Mouse (Mus musculus) CH12.LX (cell line): ENCODE results near the gene Gm20390. TPM values are rescaled to one million over a fixed set of nuclear protein-coding genes. Genes with fewer than 3 reads are reported as not detected.

Experiments used
- DNase-seq: peaks from one replicate; pipeline ENCODE4 v3.0.0-alpha.2; 2013; ENCODE audit errors: extremely low read depth
- H3K27ac ChIP-seq: 2 replicates; pipeline ENCODE4 v1.5.1; 2012; ENCODE audit warnings: low read depth, mild to moderate bottlenecking, control low read depth, moderate library complexity; ENCODE audit not compliant: insufficient read depth
- H3K27me3 ChIP-seq: replicated peaks from 2 replicates; pipeline ENCODE3; 2012; ENCODE audit warnings: inconsistent platforms
- H3K36me3 ChIP-seq, 2 experiments: replicated peaks in 1 of 2; 2 replicates each; pipeline versions ENCODE3 to v1.6.1; 2012; ENCODE audit warnings: inconsistent platforms in 1 of 2, low read length in 1 of 2, mild to moderate bottlenecking in 1 of 2, mixed read lengths in 1 of 2, moderate library complexity in 1 of 2; ENCODE audit not compliant: control insufficient read depth in 1 of 2, insufficient read depth in 1 of 2
- H3K4me1 ChIP-seq, 2 experiments: 2 replicates each; pipeline ENCODE4 v1.6.1; 2012; ENCODE audit warnings: inconsistent platforms in 1 of 2, moderate library complexity in 1 of 2; ENCODE audit not compliant: insufficient read depth in 2 of 2, control insufficient read depth in 1 of 2
- H3K4me2 ChIP-seq: 2 replicates; pipeline ENCODE4 v1.6.1; 2012; ENCODE audit warnings: low read depth, mild to moderate bottlenecking, control low read depth; ENCODE audit not compliant: poor library complexity, insufficient read depth, severe bottlenecking
- H3K4me3 ChIP-seq, 3 experiments: fragments of 150-350 bp in 1 of 3; sonication (generic) in 1 of 3; replicated peaks in 1 of 3; 2 replicates each; pipeline versions ENCODE3 to v1.5.1; 2011 to 2012; ENCODE audit warnings: low read depth in 2 of 3, low read length in 2 of 3, mild to moderate bottlenecking in 2 of 3, moderate library complexity in 2 of 3, control low read depth in 1 of 3, improper control_type of control experiment in 1 of 3, inconsistent platforms in 1 of 3, mixed read lengths in 1 of 3; ENCODE audit not compliant: poor library complexity in 1 of 3
- H3K79me2 ChIP-seq: replicated peaks from 2 replicates; pipeline ENCODE4 v1.6.1; 2012; ENCODE audit warnings: mild to moderate bottlenecking, moderate library complexity; ENCODE audit not compliant: control insufficient read depth, poor library complexity, insufficient read depth, severe bottlenecking; ENCODE audit errors: extremely low read depth
- H3K9ac ChIP-seq: 2 replicates; pipeline ENCODE4 v1.6.1; 2012; ENCODE audit warnings: low read depth, mild to moderate bottlenecking, control low read depth, moderate library complexity; ENCODE audit not compliant: insufficient read depth
- H3K9me3 ChIP-seq: replicated peaks from 2 replicates; pipeline ENCODE3; 2012; ENCODE audit warnings: low read length, inconsistent platforms, mixed read lengths
- BHLHE40 ChIP-seq: IDR thresholded peaks from 2 replicates; pipeline ENCODE4 v1.6.1; 2011; ENCODE audit warnings: mild to moderate bottlenecking, low read depth, low read length, improper control_type of control experiment
- CHD1 ChIP-seq: IDR thresholded peaks from 2 replicates; pipeline ENCODE4 v1.6.1; 2012; ENCODE audit warnings: low read depth, low read length, improper control_type of control experiment, inconsistent platforms
- CTCF ChIP-seq, 2 experiments: IDR thresholded peaks in 1 of 2; conservative IDR thresholded peaks in 1 of 2; 2 replicates each; pipeline ENCODE4 v1.5.1; 2011 to 2012; ENCODE audit warnings: low read depth in 2 of 2, low read length in 2 of 2, improper control_type of control experiment in 1 of 2, inconsistent platforms in 1 of 2, mild to moderate bottlenecking in 1 of 2, moderate library complexity in 1 of 2
- E2F4 ChIP-seq: IDR thresholded peaks from 2 replicates; pipeline ENCODE4 v1.6.1; 2011; ENCODE audit warnings: low read depth, low read length, improper control_type of control experiment; ENCODE audit not compliant: insufficient replicate concordance
- MAFK ChIP-seq: IDR thresholded peaks from 2 replicates; pipeline ENCODE4 v1.6.1; 2011; ENCODE audit warnings: low read length, improper control_type of control experiment; ENCODE audit not compliant: insufficient replicate concordance
- MAZ ChIP-seq: IDR thresholded peaks from 2 replicates; pipeline ENCODE4 v1.6.1; 2012; ENCODE audit warnings: low read depth, mild to moderate bottlenecking, inconsistent platforms, low read length, improper control_type of control experiment, moderate library complexity
- MXI1 ChIP-seq: IDR thresholded peaks from 2 replicates; pipeline ENCODE4 v1.6.1; 2011; ENCODE audit warnings: mild to moderate bottlenecking, low read depth, low read length, improper control_type of control experiment
- NELFE ChIP-seq: IDR thresholded peaks from 2 replicates; pipeline ENCODE4 v1.6.1; 2011; ENCODE audit warnings: low read depth, low read length, improper control_type of control experiment
- PAX5 ChIP-seq: IDR thresholded peaks from 2 replicates; pipeline ENCODE4 v1.6.1; 2012; ENCODE audit warnings: low read length, inconsistent platforms, mixed read lengths
- POLR2A ChIP-seq: IDR thresholded peaks from 2 replicates; pipeline ENCODE4 v1.6.1; 2011; ENCODE audit warnings: low read depth, mild to moderate bottlenecking, improper control_type of control experiment, low read length
- POLR2AphosphoS2 ChIP-seq: IDR thresholded peaks from 2 replicates; pipeline ENCODE4 v1.6.1; 2011; ENCODE audit warnings: low read depth, low read length, improper control_type of control experiment
- RAD21 ChIP-seq: IDR thresholded peaks from 2 replicates; pipeline ENCODE4 v1.6.1; 2011; ENCODE audit warnings: low read depth, mild to moderate bottlenecking, low read length, improper control_type of control experiment, moderate library complexity
- SIN3A ChIP-seq: IDR thresholded peaks from 2 replicates; pipeline ENCODE4 v1.6.1; 2012; ENCODE audit warnings: low read length, improper control_type of control experiment, inconsistent platforms
- UBTF ChIP-seq: IDR thresholded peaks from 2 replicates; pipeline ENCODE4 v1.6.1; 2012; ENCODE audit warnings: low read depth, mild to moderate bottlenecking, inconsistent platforms, low read length, improper control_type of control experiment, moderate library complexity
- ZMIZ1 ChIP-seq: IDR thresholded peaks from 2 replicates; pipeline ENCODE4 v1.6.1; 2012; ENCODE audit warnings: low read depth, mild to moderate bottlenecking, inconsistent platforms, low read length, improper control_type of control experiment
- ZNF384 ChIP-seq: IDR thresholded peaks from 2 replicates; pipeline ENCODE4 v1.6.1; 2012; ENCODE audit warnings: low read depth, low read length, improper control_type of control experiment, inconsistent platforms
- dilution Hi-C: fragments of 300-500 bp; cut with MboI; formaldehyde crosslinking; loops from 2 replicates; pipeline ENCODE4 v1.14.3; 2020; ENCODE audit warnings: low sequenced_read_pairs; ENCODE audit not compliant: extremely low pct_unique_long_range_greater_than_20kb, extremely low pct_ligation_motif_present
- in situ Hi-C: fragments of 300-500 bp; cut with MboI; formaldehyde crosslinking; loops from 3 replicates; pipeline ENCODE4 v1.14.3; 2019; ENCODE audit warnings: low sequenced_read_pairs, low pct_ligation_motif_present, low pct_unique_long_range_greater_than_20kb, mixed read lengths
- polyA plus RNA-seq: library from polyadenylated mRNA; unstranded; fragments of >175 nt; gene quantifications from 2 replicates; pipeline ENCODE4 v1.2.1, GENCODE M21; 2012; ENCODE audit warnings: low read depth; ENCODE audit not compliant: insufficient read length
- total RNA-seq, 2 experiments: library from RNA; depleted of rRNA; stranded (reverse); fragments of 300-350 nt in 1 of 2; fragments of >200 nt in 1 of 2; gene quantifications; 2 replicates each; pipeline ENCODE4 v1.2.3; 2012 to 2014

Gm20390 gene
- total and polyA plus RNA-seq, 3 experiments: 136 to 717 (median 691) TPM

DNA sequence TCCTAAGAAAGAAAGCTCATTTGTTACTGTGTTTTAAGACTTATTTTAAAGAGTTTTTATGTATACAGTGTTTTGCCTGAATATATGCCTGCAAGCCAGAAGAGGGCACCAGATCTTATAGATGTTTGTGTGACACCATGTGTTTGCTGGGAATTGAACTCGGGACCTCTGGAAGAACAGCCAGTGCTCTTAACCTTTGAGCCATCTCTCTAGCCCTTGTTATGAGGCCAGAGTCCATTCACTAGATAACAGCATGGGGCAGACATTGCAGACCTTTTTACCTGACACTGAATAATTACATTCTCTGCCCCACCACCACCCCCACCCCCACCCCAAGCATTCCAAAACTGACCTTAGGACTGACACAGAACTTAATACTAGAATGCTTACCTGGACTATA is 18.0 kb downstream of the Gm20390 start:
- Histone ChIP-seq H3K9me3 (no peaks in the 10 kb centered on the region), H3K4me3 (no peak overlapping the region), H3K4me1 (peaks cover 4 to 32% of the 10 kb centered on the region in 2 experiments; a peak in 3 of 4 replicates), H3K79me2 (peaks cover 38% of the 10 kb centered on the region), H3K27ac (no peak overlapping the region), H3K36me3 (peaks cover 43 to 78% of the 10 kb centered on the region in 2 experiments), H3K27me3 (no peaks in the 10 kb centered on the region), H3K9ac (no peak overlapping the region), H3K4me2 (no peak overlapping the region)
- in situ Hi-C loops: loop anchor here (25.0 kb wide), 1 partner anchor 312 kb away; no protein-coding TSS in a partner anchor
- dilution Hi-C loops: no loop called here
- DNase-seq: no peak
- TF ChIP-seq CTCF (conservative IDR thresholded peaks at IDR 0.05 in 1 of 2, IDR thresholded peaks at IDR 0.05 in 1 of 2; ENCODE audit: low read depth in 2 of 2, low read length in 2 of 2) (no peak; a peak in 1 of 4 replicates), BHLHE40 (no peak), MXI1 (no peak), RAD21 (no peak), SIN3A (no peak), NELFE (no peak), UBTF (no peak), PAX5 (no peak), MAFK (no peak), MAZ (no peak), CHD1 (no peak)

DNA sequence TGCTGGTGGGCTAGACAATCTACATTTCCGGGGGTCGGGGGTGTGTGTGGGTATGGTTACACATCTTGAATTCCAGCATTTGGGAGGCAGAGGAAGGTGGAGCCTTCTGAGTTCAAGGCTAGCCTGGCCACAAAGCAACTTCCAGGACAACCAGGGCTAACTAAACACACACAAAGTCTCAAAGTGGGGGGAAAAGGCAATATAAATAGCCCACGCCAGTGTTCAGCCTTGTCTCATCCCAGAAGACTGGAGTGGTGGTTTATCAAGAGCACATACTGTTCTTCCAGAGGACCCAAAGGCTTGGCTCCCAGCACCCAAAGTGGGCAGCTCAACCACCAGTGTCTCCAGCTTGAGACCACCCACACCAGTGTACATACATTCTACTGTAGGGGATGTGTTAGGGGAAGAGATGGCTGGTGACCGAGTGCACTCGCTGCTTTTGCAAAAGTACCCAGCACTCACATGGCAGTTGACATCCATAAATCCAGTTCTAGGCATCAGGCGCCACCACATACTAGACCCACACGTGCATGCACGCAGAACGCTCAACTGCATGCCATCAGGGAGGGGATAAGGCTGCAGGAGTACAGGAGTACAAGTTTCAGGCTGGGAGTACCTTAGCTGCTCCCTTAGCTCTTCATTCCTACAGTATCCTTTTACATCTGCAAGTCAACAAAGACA is 19.1 kb downstream of the Gm20390 start:
- dilution Hi-C loops (no loop called here), in situ Hi-C loops (no loop called here)
- H3K9ac ChIP-seq: no peak overlapping the region
- H3K27me3 ChIP-seq: no peaks in the 10 kb centered on the region
- no peak overlapping the region for H3K4me3 ChIP-seq
- H3K79me2 ChIP-seq: peaks cover 28% of the 10 kb centered on the region
- peaks cover 43 to 85% of the 10 kb centered on the region in 2 experiments for H3K36me3 ChIP-seq
- H3K27ac ChIP-seq: no peak overlapping the region
- H3K4me2 ChIP-seq: no peak overlapping the region
- no peak for DNase-seq
- H3K9me3 ChIP-seq: no peaks in the 10 kb centered on the region
- peaks cover 4 to 31% of the 10 kb centered on the region in 2 experiments; a peak in 3 of 4 replicates for H3K4me1 ChIP-seq
- TF ChIP-seq POLR2AphosphoS2: peak; percentile 92; the same call in 1 of the 2 replicates
- TF ChIP-seq PAX5: no peak
- TF ChIP-seq ZNF384: no peak
- no peak for TF ChIP-seq UBTF
- TF ChIP-seq POLR2A: peak; percentile 46; the same call in 1 of the 2 replicates
- peak; percentile 62 for TF ChIP-seq ZMIZ1
- TF ChIP-seq E2F4: no peak
- no peak for TF ChIP-seq BHLHE40
- no peak for TF ChIP-seq NELFE
